Mouse (Mus musculus): ENCODE data around the gene Bud23. TPM values are rescaled to one million over a fixed set of nuclear protein-coding genes. Genes with fewer than 3 reads are reported as not detected.

Gene Bud23
- polyA plus RNA-seq, 1 experiment from 2014 or later, result 40.6 TPM

DNA sequence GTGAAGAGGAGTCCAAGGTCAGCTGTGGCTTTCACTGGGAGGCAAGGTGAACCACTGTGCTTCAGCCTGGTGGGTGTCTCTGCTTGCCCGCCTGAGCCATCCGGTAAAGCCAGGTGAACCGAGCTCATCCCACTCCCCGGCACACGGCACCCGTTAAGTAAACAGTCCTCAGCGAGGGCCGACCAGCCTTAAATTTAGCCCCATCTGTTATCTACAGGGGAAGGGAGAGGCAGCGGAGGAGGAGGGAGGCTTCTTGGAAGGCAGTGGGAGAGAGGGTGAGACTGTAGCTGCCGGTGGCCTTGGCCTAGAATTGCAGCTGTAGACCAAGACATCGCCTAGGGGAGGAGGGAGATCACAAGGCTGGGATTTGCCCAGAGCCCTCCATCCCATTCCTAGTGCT lies 24.0 kb downstream of the Bud23 start:
- H3K4me3 ChIP-seq (ENCODE audit: low read depth, low read length), result no peak overlapping the region
- no peaks in the 10 kb centered on the region for H3K9me3 ChIP-seq (ENCODE audit: control insufficient read depth)
- H3K27me3 ChIP-seq (replicated peaks; ENCODE audit: control insufficient read depth, insufficient read depth, low read length), result no peaks in the 10 kb centered on the region
- no peak for TF ChIP-seq CTCF (IDR thresholded peaks at IDR 0.05; ENCODE audit: low read depth)
- no peak overlapping the region for H3K27ac ChIP-seq (ENCODE audit: low read depth, low read length)
- H3K36me3 ChIP-seq (ENCODE audit: control insufficient read depth, insufficient read depth), result peaks cover 39% of the 10 kb centered on the region
- H3K4me2 ChIP-seq (replicated peaks; ENCODE audit: low read depth), result no peak overlapping the region
- no peak for ATAC-seq
- H3K4me1 ChIP-seq (replicated peaks; ENCODE audit: control insufficient read depth, insufficient read depth, low read length), result no peaks in the 10 kb centered on the region
- no peak overlapping the region for H3K9ac ChIP-seq (ENCODE audit: low read depth, low read length)
- WGBS, result 43% methylated on average over 11 of the region's 11 CpGs

DNA sequence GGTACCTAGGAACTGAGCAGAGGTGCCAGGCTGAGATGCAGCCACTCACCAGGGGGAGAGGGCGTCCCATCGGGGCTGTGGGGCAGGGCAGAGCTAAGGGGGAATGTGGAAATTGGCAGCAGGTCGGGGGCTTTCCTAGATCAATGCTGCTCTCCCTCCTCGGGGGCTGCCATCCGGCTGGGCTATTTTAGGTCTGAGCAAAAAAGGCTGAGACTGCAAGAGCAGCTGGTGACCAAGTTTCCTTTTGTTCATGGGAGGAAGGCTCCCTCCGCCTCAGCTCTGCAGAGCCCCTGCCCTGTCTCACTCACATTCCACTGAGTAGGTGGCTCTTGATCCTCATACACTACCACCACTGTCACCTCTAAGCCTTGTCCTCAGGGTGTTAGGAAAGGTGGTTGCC lies 24.7 kb downstream of the Bud23 start:
- no peak overlapping the region for H3K4me3 ChIP-seq (ENCODE audit: low read depth, low read length)
- no peak overlapping the region for H3K9ac ChIP-seq (ENCODE audit: low read depth, low read length)
- WGBS, result 61% methylated on average over 6 of the region's 6 CpGs
- TF ChIP-seq CTCF (IDR thresholded peaks at IDR 0.05; ENCODE audit: low read depth), result no peak
- H3K27me3 ChIP-seq (replicated peaks; ENCODE audit: control insufficient read depth, insufficient read depth, low read length), result no peaks in the 10 kb centered on the region
- H3K4me2 ChIP-seq (replicated peaks; ENCODE audit: low read depth), result no peak overlapping the region
- H3K9me3 ChIP-seq (ENCODE audit: control insufficient read depth), result no peaks in the 10 kb centered on the region
- H3K27ac ChIP-seq (ENCODE audit: low read depth, low read length), result no peak overlapping the region
- H3K36me3 ChIP-seq (ENCODE audit: control insufficient read depth, insufficient read depth), result peaks cover 33% of the 10 kb centered on the region
- ATAC-seq, result no peak
- no peaks in the 10 kb centered on the region for H3K4me1 ChIP-seq (replicated peaks; ENCODE audit: control insufficient read depth, insufficient read depth, low read length)

DNA sequence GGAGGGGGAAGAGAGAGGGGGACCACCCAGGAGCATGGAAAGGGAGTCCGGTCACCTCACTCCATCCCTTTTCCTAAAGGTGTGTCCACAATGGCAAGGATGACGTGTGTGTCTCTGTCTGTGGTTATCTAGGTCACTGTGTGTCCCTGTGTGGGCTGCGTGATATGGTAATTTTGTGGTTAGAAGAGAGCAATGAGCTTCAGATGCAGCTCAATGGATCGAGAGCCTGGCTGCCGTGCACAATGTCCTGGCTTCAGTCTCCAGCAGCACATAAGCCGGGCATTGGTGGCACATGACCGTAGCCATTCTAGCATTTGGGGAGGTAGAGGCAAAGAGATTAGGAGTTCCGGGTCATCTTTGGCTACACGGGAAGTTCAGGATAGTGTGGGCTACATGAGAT lies 25.2 kb downstream of the Bud23 start:
- 87% methylated on average over 9 of the region's 9 CpGs for WGBS
- Histone ChIP-seq H3K4me3 (ENCODE audit: low read depth, low read length) (no peak overlapping the region), H3K4me2 (replicated peaks; ENCODE audit: low read depth) (no peak overlapping the region), H3K36me3 (ENCODE audit: control insufficient read depth, insufficient read depth) (peaks cover 28% of the 10 kb centered on the region), H3K9me3 (ENCODE audit: control insufficient read depth) (no peaks in the 10 kb centered on the region), H3K27me3 (replicated peaks; ENCODE audit: control insufficient read depth, insufficient read depth, low read length) (no peaks in the 10 kb centered on the region), H3K4me1 (replicated peaks; ENCODE audit: control insufficient read depth, insufficient read depth, low read length) (no peaks in the 10 kb centered on the region), H3K9ac (ENCODE audit: low read depth, low read length) (no peak overlapping the region), H3K27ac (ENCODE audit: low read depth, low read length) (no peak overlapping the region)
- no peak for TF ChIP-seq CTCF (IDR thresholded peaks at IDR 0.05; ENCODE audit: low read depth)
- no peak for ATAC-seq

DNA sequence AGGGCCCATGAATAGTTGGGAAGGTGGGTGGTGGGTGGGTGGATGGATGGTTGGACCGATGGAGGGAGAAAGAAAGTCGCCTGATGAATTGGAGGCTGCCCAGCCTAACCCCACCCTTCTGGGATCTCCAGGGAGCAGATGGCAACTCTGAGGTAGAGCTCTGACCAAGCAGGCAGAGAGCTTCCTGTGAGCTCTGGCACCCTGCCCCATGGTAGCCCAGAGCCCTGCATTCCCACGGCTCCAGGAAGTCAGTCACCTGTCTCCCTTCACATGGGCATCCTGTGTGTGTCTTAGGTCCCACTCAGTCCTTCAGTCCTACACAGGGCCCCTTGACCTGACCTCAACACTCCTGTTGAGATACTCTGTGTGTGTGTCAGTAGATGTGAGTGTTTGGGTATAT lies 26.8 kb downstream of the Bud23 start:
- Histone ChIP-seq H3K9me3 (ENCODE audit: control insufficient read depth) (no peaks in the 10 kb centered on the region), H3K27ac (ENCODE audit: low read depth, low read length) (no peak overlapping the region), H3K4me1 (replicated peaks; ENCODE audit: control insufficient read depth, insufficient read depth, low read length) (no peaks in the 10 kb centered on the region), H3K9ac (ENCODE audit: low read depth, low read length) (no peak overlapping the region), H3K4me3 (ENCODE audit: low read depth, low read length) (no peak overlapping the region), H3K36me3 (ENCODE audit: control insufficient read depth, insufficient read depth) (peaks cover 22% of the 10 kb centered on the region), H3K27me3 (replicated peaks; ENCODE audit: control insufficient read depth, insufficient read depth, low read length) (no peaks in the 10 kb centered on the region), H3K4me2 (replicated peaks; ENCODE audit: low read depth) (no peak overlapping the region)
- WGBS, result 78% methylated on average over 3 of the region's 3 CpGs
- ATAC-seq, result no peak
- no peak for TF ChIP-seq CTCF (IDR thresholded peaks at IDR 0.05; ENCODE audit: low read depth)

DNA sequence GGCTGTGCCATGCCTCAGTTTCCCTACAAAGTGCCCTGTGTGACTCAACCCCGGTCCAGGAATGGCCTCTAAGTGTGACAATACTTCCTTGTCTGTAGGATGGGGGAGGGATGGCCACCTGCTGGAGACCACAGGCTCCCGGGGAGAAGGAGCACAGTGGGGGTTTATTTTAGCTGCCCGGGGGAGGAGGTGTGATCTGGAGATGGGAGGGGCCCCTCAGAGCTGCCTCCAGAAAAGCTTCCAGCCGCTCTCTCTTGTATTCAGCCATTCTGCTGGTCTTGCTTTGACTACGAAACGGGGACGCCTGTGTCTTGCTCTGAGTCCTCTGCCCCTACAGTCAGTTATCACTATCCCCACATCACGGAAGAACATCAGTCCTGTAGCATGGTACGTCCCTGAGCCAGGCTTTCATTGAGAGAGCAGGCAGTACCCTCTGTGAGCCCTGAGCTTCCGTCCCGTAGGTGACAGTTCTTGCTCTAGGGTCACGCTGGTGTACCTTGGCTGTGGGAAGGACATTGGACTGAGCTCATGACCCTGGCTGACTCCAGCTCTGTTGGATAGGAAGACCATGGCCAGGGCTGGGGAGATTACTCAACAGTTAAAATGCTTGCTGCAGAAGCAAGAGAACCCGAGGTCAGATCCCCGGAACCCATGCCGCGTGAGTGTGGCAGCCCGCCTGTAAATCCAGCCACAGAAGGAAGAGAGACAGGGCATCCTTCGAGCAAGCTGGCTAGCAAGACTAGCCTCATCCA lies 29.0 kb downstream of the Bud23 start:
- no peaks in the 10 kb centered on the region for H3K9me3 ChIP-seq (ENCODE audit: control insufficient read depth)
- no peak for TF ChIP-seq CTCF (IDR thresholded peaks at IDR 0.05; ENCODE audit: low read depth)
- no peak overlapping the region for H3K4me2 ChIP-seq (replicated peaks; ENCODE audit: low read depth)
- no peak overlapping the region for H3K9ac ChIP-seq (ENCODE audit: low read depth, low read length)
- H3K4me1 ChIP-seq (replicated peaks; ENCODE audit: control insufficient read depth, insufficient read depth, low read length), result no peaks in the 10 kb centered on the region
- H3K4me3 ChIP-seq (ENCODE audit: low read depth, low read length), result no peak overlapping the region
- peaks cover 18% of the 10 kb centered on the region for H3K36me3 ChIP-seq (ENCODE audit: control insufficient read depth, insufficient read depth)
- no peaks in the 10 kb centered on the region for H3K27me3 ChIP-seq (replicated peaks; ENCODE audit: control insufficient read depth, insufficient read depth, low read length)
- ATAC-seq, result no peak
- WGBS, result 67% methylated on average over 18 of the region's 18 CpGs
- no peak overlapping the region for H3K27ac ChIP-seq (ENCODE audit: low read depth, low read length)

DNA sequence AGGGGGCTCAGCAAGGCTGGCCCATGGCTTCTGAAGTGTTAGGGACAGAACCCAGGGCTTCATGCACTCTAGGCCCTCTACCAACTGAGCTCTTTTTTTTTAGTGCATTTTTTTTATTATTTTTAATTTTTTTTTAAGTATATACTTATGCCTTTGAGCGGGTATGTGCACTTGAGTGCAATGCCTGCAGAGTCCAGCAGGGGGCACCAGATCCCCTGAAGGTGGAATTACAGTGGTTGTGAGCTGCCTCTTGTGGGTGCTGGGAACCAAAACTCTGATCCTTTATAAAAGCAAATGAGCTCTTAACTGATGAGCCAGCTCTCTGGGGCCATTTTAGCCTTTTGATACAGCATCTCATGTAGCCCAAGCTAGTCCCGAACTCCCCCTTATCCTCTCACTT lies 30.2 kb downstream of the Bud23 start:
- H3K9me3 ChIP-seq (ENCODE audit: control insufficient read depth), result no peaks in the 10 kb centered on the region
- no peaks in the 10 kb centered on the region for H3K4me1 ChIP-seq (replicated peaks; ENCODE audit: control insufficient read depth, insufficient read depth, low read length)
- no peak overlapping the region for H3K4me3 ChIP-seq (ENCODE audit: low read depth, low read length)
- no peak overlapping the region for H3K4me2 ChIP-seq (replicated peaks; ENCODE audit: low read depth)
- no peaks in the 10 kb centered on the region for H3K27me3 ChIP-seq (replicated peaks; ENCODE audit: control insufficient read depth, insufficient read depth, low read length)
- H3K27ac ChIP-seq (ENCODE audit: low read depth, low read length), result no peak overlapping the region; the same call in 1 of the 2 replicates
- peak; percentile 46 for TF ChIP-seq CTCF (IDR thresholded peaks at IDR 0.05; ENCODE audit: low read depth)
- ATAC-seq, result no peak
- WGBS, result 97% methylated on average over 2 of the region's 2 CpGs
- peaks cover 13% of the 10 kb centered on the region for H3K36me3 ChIP-seq (ENCODE audit: control insufficient read depth, insufficient read depth)
- H3K9ac ChIP-seq (ENCODE audit: low read depth, low read length), result no peak overlapping the region
